Mouse (Mus musculus): ENCODE measurements around the gene Copb1. TPM values are rescaled to one million over a fixed set of nuclear protein-coding genes. Genes with fewer than 3 reads are reported as not detected.
"Not testable (repeated sequence)": the region's sequence is repeated elsewhere in the genome, so short reads cannot be mapped to it uniquely, and the experiment has no call there.

Copb1 gene
- total RNA-seq, 2 experiments from 2014 or later: 53.4 to 53.6 TPM

DNA sequence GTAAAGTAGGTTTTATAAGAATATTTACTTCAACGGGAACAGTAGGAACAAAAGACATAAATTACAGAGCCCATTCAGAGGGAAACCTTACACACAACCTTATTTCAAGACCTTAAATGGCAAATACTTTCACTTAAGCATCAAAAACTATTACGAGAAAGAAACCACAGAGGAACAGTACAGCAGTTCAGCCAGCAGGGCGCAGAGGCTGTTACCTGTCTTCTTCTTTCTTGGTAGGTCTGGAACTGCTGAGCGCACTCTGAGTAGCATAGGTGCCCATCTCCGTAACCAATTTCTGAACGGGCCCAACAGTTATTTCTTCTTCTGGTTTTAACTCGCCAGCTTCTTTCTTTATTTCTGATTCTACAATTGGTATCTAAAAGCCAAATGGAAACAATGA, 21.5 kb downstream of the Copb1 start:
- intact Hi-C loops (cut with DNase I): no loop called here
- no peak for DNase-seq

DNA sequence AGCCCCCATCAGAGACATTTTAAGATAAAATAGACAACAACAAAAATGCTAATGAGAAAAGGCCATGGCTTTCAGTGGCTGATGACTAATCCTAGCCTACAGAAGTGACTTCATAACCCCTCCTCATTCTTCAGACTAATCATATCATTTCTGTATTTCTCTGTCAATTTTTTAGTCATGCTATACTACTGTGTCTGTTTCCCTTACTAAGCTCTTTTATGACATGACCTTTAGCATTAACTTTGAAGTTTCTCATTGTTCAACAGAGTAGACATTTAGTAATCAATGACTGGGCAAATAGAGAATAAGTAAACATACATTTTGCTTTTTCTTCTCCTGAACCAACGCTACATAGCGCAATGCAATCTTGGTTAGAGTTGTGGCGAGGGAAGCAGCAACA, 22.7 kb downstream of the Copb1 start:
- intact Hi-C loops (cut with DNase I): no loop called here
- no peak for DNase-seq

GRCm38 (mm10) chr7:114226521-114226920, 28.0 kb downstream of the Copb1 start:
- intact Hi-C loops (cut with DNase I): loop anchor here (10.0 kb wide), 1 partner anchor 58 kb away; no protein-coding TSS in a partner anchor
- DNase-seq: no peak

GRCm38 (mm10) chr7:114220433-114220832, 34.1 kb downstream of the Copb1 start:
- DNase-seq: no peak
- intact Hi-C loops (cut with DNase I): loop anchor here (10.0 kb wide), 1 partner anchor 64 kb away; no protein-coding TSS in a partner anchor

DNA sequence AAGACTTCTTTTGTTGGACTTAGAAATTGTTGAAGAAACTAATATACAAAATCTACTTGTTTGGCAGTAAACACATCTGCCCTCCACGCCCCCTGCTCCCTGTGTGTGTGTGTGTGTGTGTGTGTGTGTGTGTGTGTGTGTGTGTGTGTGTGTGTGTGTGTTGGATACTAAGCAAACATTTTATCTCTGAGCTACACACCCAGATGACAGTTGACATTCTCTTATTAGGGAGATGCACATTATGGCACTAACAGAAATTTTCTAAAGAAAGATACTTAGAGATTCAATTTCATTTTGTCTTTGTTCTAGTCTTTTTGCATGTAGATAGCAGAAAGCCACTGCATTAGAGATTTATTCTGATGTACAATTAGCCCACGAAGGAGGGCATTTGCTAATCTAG, 37.6 kb downstream of the Copb1 start:
- intact Hi-C loops (cut with DNase I): no loop called here
- no peak for DNase-seq

DNA sequence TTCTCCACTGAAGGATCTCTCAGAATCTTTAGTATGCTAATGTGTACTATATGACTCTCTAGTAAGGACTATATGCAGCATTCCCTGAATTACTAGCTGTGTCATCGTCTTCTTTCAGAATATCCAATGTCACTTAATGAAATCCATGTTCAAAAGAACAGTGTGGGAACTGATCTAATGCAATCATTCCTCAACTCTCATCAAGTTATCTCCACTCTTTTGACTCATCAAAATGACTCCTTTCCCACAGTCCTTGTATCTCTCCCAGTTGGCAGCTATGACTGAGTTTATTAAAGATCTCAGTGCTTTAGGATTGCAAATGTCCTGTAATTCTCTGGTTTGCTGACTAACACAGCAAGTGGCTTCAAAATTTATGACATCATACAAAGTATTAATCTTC, 40.1 kb downstream of the Copb1 start:
- DNase-seq: no peak

DNA sequence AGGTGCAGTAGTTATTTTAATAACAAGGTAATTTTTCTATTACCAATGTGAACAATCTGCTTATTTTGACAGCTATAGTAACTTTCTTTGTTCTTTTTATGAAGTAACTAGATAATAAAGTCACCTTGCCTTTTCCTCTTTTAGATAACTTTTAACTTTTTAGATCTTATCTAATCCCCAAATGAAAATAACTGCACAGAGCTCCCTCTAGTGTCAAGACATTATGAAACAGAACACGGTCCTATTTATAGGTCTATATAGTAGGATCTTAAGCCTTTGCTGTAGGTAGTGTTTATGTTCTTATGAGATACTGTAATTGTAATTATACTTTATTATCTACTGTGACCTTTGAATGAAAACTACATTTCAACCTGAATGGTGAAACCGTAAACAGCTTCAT, 41.0 kb downstream of the Copb1 start:
- no peak for DNase-seq
- intact Hi-C loops (cut with DNase I): loop anchor here (1.0 to 5.0 kb wide), 2 partner anchors 46 to 146 kb away; no protein-coding TSS in a partner anchor

More for the DNA sequence above, 40.1 kb downstream of the Copb1 start:
- intact Hi-C loops (cut with DNase I): loop anchor here (5.0 kb wide), 1 partner anchor 47 kb away; no protein-coding TSS in a partner anchor

DNA sequence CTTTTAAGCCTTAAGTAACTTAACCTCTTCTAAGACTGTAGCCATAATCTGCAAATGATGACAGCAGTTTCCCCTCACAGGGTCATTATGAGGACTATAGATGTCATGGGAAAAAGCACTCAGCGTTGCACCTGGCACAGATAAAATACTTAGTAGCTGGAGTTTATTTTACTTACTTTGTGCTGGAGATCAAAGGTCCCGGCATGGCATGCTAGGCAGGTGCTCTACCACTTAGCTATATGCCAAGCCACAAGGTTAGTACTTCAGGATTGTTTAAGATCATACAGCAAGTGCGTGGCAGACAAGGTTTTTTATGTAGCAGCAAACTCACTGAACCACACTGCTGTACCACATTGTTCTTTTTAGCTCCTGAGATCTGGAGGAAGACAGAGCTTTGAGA, 43.9 kb downstream of the Copb1 start:
- DNase-seq: no peak
- intact Hi-C loops (cut with DNase I): loop anchor here (5.0 kb wide), 1 partner anchor 43 kb away; no protein-coding TSS in a partner anchor

DNA sequence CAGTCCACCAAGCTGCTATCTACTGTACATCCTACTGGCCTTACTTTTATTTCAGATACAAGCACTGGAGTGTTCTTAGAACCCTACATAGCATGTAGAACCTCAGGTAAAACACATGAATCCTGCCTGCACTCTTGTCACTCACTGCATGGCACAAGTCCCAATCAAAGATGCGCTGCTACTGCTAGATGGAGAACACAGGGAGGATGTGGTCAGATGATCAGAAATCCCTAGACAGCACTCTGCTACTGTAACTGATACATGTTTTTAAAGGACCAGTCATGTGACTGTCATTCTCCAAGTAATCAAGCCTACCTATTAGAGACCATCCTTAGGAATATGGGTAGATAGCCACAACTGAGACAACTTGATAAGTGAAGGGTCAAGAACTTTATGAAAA, 44.7 kb downstream of the Copb1 start:
- intact Hi-C loops (cut with DNase I): loop anchor here (5.0 kb wide), 1 partner anchor 43 kb away; no protein-coding TSS in a partner anchor
- DNase-seq: no peak

DNA sequence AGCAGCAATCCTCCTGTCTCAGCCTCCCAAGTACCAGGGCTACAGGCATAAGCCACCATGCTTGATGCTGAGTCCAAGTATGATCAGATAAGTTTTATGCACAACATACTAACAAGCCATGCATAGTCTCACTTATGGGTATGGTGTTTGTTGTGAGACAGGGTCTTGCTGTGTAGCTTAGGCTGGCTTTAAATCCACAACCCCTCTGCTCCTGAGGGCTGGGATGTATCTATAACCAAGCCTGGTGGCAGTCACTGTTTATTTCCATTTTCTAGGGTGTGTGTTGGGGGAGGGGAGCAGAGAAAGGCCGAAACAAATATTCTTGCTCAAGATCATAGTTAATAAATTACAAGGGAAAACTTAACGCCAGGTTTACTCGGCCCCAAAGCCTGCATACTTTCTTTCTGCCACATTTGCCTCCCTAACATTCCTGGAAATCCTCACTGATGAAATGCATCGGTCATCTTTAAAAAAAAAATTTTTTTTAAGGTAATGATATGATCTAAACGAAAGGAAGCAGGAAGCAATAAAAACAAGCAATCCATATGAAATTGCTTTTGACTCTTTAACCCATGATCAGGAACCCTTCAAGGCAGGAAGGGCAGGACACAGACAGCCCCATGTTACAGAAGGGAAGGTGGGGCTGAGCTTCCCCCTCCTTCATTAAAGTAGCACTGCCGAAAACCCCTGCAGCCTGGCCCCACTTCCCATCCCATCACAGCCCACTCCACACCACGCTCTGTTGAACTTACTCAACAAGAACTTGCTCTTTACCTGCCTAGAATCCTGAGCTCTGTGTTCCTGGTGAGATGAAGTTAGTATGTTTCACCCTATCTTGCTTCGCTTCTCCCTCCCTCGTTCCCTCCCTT, 50.8 kb downstream of the Copb1 start:
- intact Hi-C loops (cut with DNase I): no loop called here
- no peak for DNase-seq

- intact Hi-C loops (cut with DNase I): no loop called here
- no peak for DNase-seq
Measured at GRCm38 (mm10) chr7:114202972-114203404, 51.5 kb downstream of the Copb1 start.

GRCm38 (mm10) chr7:114200651-114201050, 53.9 kb downstream of the Copb1 start:
- intact Hi-C loops (cut with DNase I): no loop called here
- no peak for DNase-seq

DNA sequence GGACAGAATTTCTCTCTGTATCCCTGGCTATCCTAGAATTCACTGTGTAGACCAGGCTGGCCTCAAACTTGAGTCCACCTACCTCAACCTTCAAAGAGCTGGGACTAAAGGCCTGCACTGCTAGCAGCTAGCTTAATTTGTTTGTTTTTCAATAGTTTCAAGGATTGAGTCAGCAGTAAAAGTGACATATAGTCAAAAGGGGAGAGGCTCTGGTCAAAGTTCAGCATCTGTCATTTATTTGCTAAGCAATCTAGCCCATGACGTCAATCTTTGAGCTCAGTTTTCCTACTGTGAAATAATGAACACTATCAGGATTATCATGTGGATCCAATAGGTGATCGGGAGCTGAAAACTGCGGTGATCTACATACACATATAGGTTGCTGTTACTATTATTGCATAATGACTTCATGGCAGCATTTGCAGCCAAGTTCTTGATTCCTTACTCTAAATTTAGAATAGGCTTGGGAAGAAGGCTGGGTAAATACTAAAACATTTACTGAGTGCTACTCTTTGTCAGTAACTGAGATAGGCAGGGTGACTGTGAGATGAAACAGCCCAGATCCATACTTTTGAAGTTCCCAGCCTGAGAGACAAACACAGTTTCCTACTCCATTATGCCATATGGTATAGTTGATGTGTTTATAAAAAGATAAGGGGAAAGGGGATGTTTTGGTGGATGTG, 54.9 kb downstream of the Copb1 start:
- intact Hi-C loops (cut with DNase I): no loop called here
- no peak for DNase-seq

DNA sequence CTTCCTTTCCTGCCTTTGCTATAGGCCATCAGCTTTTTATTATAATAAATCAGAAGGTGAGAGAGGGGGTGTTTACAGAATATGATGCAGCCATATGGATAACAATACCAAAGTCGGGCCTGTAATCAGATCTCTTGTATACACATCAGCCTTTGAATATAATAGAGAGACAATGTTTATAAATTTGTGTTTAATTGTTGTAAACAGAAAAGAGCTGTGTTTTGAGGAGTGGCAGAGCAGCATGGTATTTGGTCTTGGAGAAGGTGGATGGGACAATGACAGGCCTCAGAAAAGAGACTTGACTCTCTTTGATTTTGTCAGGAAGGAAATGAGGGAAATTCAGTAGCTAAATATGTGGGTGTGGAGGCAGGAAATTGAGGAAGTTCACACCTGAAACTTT, 56.3 kb downstream of the Copb1 start:
- intact Hi-C loops (cut with DNase I): no loop called here
- no peak for DNase-seq

DNA sequence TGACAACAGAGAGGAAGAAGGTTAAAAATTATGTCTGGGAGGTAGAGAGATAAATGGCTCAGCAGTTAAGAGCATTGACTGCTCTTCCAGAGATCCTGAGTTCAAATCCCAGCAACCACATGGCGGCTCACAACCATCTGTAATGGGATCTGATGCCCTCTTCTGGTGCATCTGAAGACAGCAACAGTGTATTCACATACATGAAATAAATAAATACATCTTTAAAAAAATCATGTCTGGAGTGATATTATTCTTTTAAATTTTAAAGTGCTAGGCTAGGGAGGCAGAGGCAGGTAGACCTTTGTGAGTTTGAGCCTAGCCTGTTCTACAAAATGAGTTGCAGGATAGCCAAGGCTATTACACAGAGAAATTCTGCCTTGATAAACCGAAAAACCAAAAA, 57.9 kb downstream of the Copb1 start:
- DNase-seq; intact Hi-C loops (cut with DNase I): not testable (repeated sequence)

DNA sequence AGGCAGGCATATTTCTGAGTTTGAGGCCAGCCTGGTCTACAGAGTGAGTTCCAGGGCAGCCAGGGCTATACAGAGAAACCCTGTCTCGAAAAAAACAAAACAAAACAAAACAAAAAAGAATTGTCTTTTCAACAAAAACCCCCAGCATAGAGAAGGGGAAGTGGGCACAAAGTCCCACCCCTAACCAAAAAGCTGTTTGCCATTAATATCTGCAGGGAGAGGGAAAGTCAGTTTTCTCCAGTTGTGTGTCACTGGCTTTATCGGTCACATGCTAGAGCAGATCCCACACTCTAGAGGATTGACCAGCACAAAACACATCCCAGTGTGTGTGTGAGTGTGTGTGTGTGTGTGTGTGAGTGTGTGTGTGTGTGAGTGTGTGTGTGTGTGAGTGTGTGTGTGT, 59.7 kb downstream of the Copb1 start:
- DNase-seq; intact Hi-C loops (cut with DNase I): not testable (repeated sequence)

- intact Hi-C loops (cut with DNase I): no loop called here
- no peak for DNase-seq
Measured at GRCm38 (mm10) chr7:114194224-114194623, 60.3 kb downstream of the Copb1 start.

- no peak for DNase-seq
- intact Hi-C loops (cut with DNase I): no loop called here
Measured at GRCm38 (mm10) chr7:114193284-114194067, 61.0 kb downstream of the Copb1 start.

DNA sequence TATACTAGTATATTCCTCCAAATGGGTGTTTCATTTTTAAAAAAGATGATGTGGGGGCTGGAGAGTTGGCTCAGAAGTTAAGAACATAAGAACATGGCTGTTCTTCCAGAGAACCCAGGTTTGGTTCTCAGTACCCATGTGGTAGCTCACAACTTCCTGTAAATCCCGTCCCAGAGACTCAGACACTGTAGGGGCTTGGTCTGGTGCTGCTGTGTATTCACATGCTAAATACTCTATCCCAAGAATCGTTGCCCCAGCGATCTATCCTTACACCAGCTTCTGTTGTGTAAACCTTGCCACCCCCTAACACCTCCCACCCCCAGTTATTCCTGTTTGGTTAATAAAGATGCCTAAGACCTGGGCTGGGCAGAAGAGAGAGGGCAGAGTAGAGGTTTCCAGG, 61.9 kb downstream of the Copb1 start:
- intact Hi-C loops (cut with DNase I): no loop called here
- DNase-seq: no peak

- intact Hi-C loops (cut with DNase I): no loop called here
- no peak for DNase-seq
Measured at GRCm38 (mm10) chr7:114183416-114183815, 71.1 kb downstream of the Copb1 start.

DNA sequence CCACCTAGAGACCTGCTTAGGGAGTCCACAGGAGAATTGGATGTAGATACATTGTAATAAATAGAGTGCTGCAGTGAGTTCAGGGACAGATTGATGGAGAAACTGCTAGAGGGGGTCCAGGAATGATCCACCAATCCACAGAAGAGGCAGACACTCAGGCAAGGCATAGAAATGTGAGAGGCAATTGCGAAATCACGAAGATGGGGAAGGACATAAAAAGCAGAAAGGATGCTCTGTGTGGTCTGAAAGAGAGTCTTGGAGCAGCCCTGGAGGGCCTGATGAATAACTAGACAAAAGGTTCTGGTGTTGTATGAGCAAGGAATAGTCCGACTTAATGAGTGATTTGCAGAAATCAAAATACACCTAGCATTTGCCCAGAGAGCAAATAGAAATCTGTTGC, 71.8 kb downstream of the Copb1 start:
- no peak for DNase-seq
- intact Hi-C loops (cut with DNase I): no loop called here
